Mouse (Mus musculus): ENCODE data around the gene Zfp874a. TPM values are rescaled to one million over a fixed set of nuclear protein-coding genes. Genes with fewer than 3 reads are reported as not detected.
"Not testable (repeated sequence)": the region's sequence is repeated elsewhere in the genome, so short reads cannot be mapped to it uniquely, and the experiment has no call there.

Zfp874a gene
- polyA plus RNA-seq, 1 experiment from 2014 or later: 5.2 TPM

- not testable (repeated sequence) for H3K36me3 ChIP-seq; H3K4me3 ChIP-seq (replicated peaks); H3K27ac ChIP-seq; H3K27me3 ChIP-seq; ATAC-seq (ENCODE audit: low read depth); H3K9me3 ChIP-seq (replicated peaks); H3K4me2 ChIP-seq; H3K9ac ChIP-seq; H3K4me1 ChIP-seq (replicated peaks); DNase-seq
- 74% methylated on average over 1 of the region's 3 CpGs for WGBS (ENCODE audit: insufficient replicate concordance)
These were observed 14.3 kb downstream of the Zfp874a start for GRCm38 (mm10) chr13:67437095-67437494.

- Histone ChIP-seq H3K27me3 (no peaks in the 10 kb centered on the region), H3K36me3 (no peaks in the 10 kb centered on the region), H3K27ac (no peak overlapping the region), H3K4me2 (no peak overlapping the region), H3K4me1 (replicated peaks) (no peaks in the 10 kb centered on the region), H3K4me3 (replicated peaks) (no peak overlapping the region), H3K9ac (no peak overlapping the region), H3K9me3 (replicated peaks) (no peaks in the 10 kb centered on the region)
- DNase-seq (no peak), ATAC-seq (ENCODE audit: low read depth) (no peak)
- WGBS (ENCODE audit: insufficient replicate concordance): 65% methylated on average over 3 of the region's 3 CpGs
These were observed 23.3 kb downstream of the Zfp874a start for GRCm38 (mm10) chr13:67428116-67428515.

- not testable (repeated sequence) for ATAC-seq (ENCODE audit: low read depth); H3K27me3 ChIP-seq; H3K9me3 ChIP-seq (replicated peaks); H3K27ac ChIP-seq; H3K4me1 ChIP-seq (replicated peaks); H3K9ac ChIP-seq; H3K36me3 ChIP-seq; H3K4me2 ChIP-seq; DNase-seq; H3K4me3 ChIP-seq (replicated peaks)
These were observed 25.7 kb downstream of the Zfp874a start for GRCm38 (mm10) chr13:67425699-67426098.

- not testable (repeated sequence) for H3K9me3 ChIP-seq (replicated peaks); H3K4me2 ChIP-seq; DNase-seq; H3K27ac ChIP-seq; H3K4me1 ChIP-seq (replicated peaks); H3K9ac ChIP-seq; ATAC-seq (ENCODE audit: low read depth); H3K4me3 ChIP-seq (replicated peaks); H3K36me3 ChIP-seq; H3K27me3 ChIP-seq
- WGBS (ENCODE audit: insufficient replicate concordance): 71% methylated on average over 2 of the region's 2 CpGs
These were observed 28.9 kb downstream of the Zfp874a start for GRCm38 (mm10) chr13:67422532-67422931.

- DNase-seq (peak; percentile 27), ATAC-seq (ENCODE audit: low read depth) (peak; percentile 76)
- H3K4me3 ChIP-seq (replicated peaks): peak within 1 kb of the TSS; percentile 63
- peak within 1 kb of the TSS; percentile 58 for H3K9ac ChIP-seq
- H3K9me3 ChIP-seq (replicated peaks): no peaks in the 10 kb centered on the region
- H3K36me3 ChIP-seq: no peaks in the 10 kb centered on the region
- H3K4me1 ChIP-seq (replicated peaks): peaks cover 9% of the 10 kb centered on the region
- WGBS (ENCODE audit: insufficient replicate concordance): 2% methylated on average over 22 of the region's 22 CpGs
- H3K27ac ChIP-seq: no peak within 1 kb of the TSS
- H3K27me3 ChIP-seq: no peaks in the 10 kb centered on the region
- peak within 1 kb of the TSS; percentile 75 for H3K4me2 ChIP-seq
These were observed 30.1 kb downstream of the Zfp874a start, which contains the start of gene Zfp459 for GRCm38 (mm10) chr13:67421207-67421857. Gene Zfp459, minus strand, starts transcription at chr13:67421418.

GRCm38 (mm10) chr13:67420558-67421206 is 30.7 kb downstream of the Zfp874a start:
- 34% methylated on average over 11 of the region's 11 CpGs for WGBS (ENCODE audit: insufficient replicate concordance)
- ATAC-seq (ENCODE audit: low read depth) (no peak; the same call in 1 of the 2 replicates), DNase-seq (no peak)
- Histone ChIP-seq H3K4me1 (replicated peaks) (peaks cover 9% of the 10 kb centered on the region), H3K9me3 (replicated peaks) (no peaks in the 10 kb centered on the region), H3K27me3 (no peaks in the 10 kb centered on the region), H3K4me2 (peak overlapping the region; percentile 75), H3K36me3 (no peaks in the 10 kb centered on the region), H3K27ac (no peak overlapping the region), H3K4me3 (replicated peaks) (peak overlapping the region; percentile 63), H3K9ac (peak overlapping the region; percentile 58)

- Histone ChIP-seq H3K9me3 (replicated peaks) (no peaks in the 10 kb centered on the region), H3K4me1 (replicated peaks) (peaks cover 9% of the 10 kb centered on the region), H3K9ac (no peak overlapping the region), H3K27ac (no peak overlapping the region), H3K4me3 (replicated peaks) (no peak overlapping the region), H3K4me2 (no peak overlapping the region), H3K27me3 (no peaks in the 10 kb centered on the region), H3K36me3 (no peaks in the 10 kb centered on the region)
- no peak for ATAC-seq (ENCODE audit: low read depth)
- 77% methylated on average over 3 of the region's 3 CpGs for WGBS (ENCODE audit: insufficient replicate concordance)
- no peak for DNase-seq
These were observed 34.6 kb downstream of the Zfp874a start for GRCm38 (mm10) chr13:67416811-67417210.

GRCm38 (mm10) chr13:67415759-67416158 is 35.7 kb downstream of the Zfp874a start:
- DNase-seq: no peak
- Histone ChIP-seq H3K27me3 (no peaks in the 10 kb centered on the region), H3K9me3 (replicated peaks) (no peaks in the 10 kb centered on the region), H3K27ac (no peak overlapping the region), H3K9ac (no peak overlapping the region), H3K4me1 (replicated peaks) (peaks cover 5% of the 10 kb centered on the region), H3K4me3 (replicated peaks) (no peak overlapping the region), H3K36me3 (no peaks in the 10 kb centered on the region), H3K4me2 (no peak overlapping the region)
- ATAC-seq (ENCODE audit: low read depth): no peak
- 76% methylated on average over 6 of the region's 6 CpGs for WGBS (ENCODE audit: insufficient replicate concordance)

- DNase-seq; H3K27ac ChIP-seq; H3K9me3 ChIP-seq (replicated peaks); H3K4me2 ChIP-seq; H3K36me3 ChIP-seq; H3K9ac ChIP-seq; H3K27me3 ChIP-seq; ATAC-seq (ENCODE audit: low read depth); H3K4me1 ChIP-seq (replicated peaks); H3K4me3 ChIP-seq (replicated peaks): not testable (repeated sequence)
- 67% methylated on average over 3 of the region's 3 CpGs for WGBS (ENCODE audit: insufficient replicate concordance)
These were observed 37.8 kb downstream of the Zfp874a start for GRCm38 (mm10) chr13:67413634-67414033.

GRCm38 (mm10) chr13:67399183-67399903 is 52.1 kb downstream of the Zfp874a start, which contains the start of gene Zfp429:
Gene Zfp429, minus strand, starts transcription at chr13:67399819.
- DNase-seq; H3K36me3 ChIP-seq; H3K27me3 ChIP-seq; H3K9me3 ChIP-seq (replicated peaks); H3K4me1 ChIP-seq (replicated peaks); H3K27ac ChIP-seq: not testable (repeated sequence)
- ATAC-seq (ENCODE audit: low read depth): peak; percentile 91
- Histone ChIP-seq H3K4me2 (peak within 1 kb of the TSS; percentile 69), H3K9ac (peak within 1 kb of the TSS; percentile 70), H3K4me3 (replicated peaks) (peak within 1 kb of the TSS; percentile 64)
- 6% methylated on average over 16 of the region's 16 CpGs for WGBS (ENCODE audit: insufficient replicate concordance)

GRCm38 (mm10) chr13:67376255-67376654 is 75.2 kb downstream of the Zfp874a start:
- not testable (repeated sequence) for H3K9me3 ChIP-seq (replicated peaks); H3K27ac ChIP-seq; H3K4me2 ChIP-seq; H3K36me3 ChIP-seq; H3K4me3 ChIP-seq (replicated peaks); H3K27me3 ChIP-seq; H3K9ac ChIP-seq; DNase-seq; H3K4me1 ChIP-seq (replicated peaks); ATAC-seq (ENCODE audit: low read depth)
- WGBS (ENCODE audit: insufficient replicate concordance): 54% methylated on average over 3 of the region's 3 CpGs
